Mouse (Mus musculus): Measurements from ENCODE around the gene Card9. TPM values are rescaled to one million over a fixed set of nuclear protein-coding genes. Genes with fewer than 3 reads are reported as not detected.

The Card9 gene
- polyA plus RNA-seq (2015; fragmentation: Nextera tagmentation; extraction: Ambion mirVana) = 1.1 TPM in 2 replicates

- Histone ChIP-seq H3K9me3 (replicated peaks; ENCODE audit: low read length) (no peaks in the 10 kb centered on the region), H3K27ac (no peak within 1 kb of the TSS), H3K4me3 (replicated peaks; ENCODE audit: low read depth, low read length) (no peak within 1 kb of the TSS), H3K4me2 (ENCODE audit: low read length) (no peak within 1 kb of the TSS), H3K9ac (ENCODE audit: low read depth, low read length) (no peak within 1 kb of the TSS), H3K36me3 (ENCODE audit: insufficient read depth, low read length) (peaks cover 18% of the 10 kb centered on the region; the same call in 1 of the 2 replicates), H3K27me3 (ENCODE audit: insufficient read depth, low read length) (no peaks in the 10 kb centered on the region), H3K4me1 (replicated peaks; ENCODE audit: insufficient read depth, low read length) (no peaks in the 10 kb centered on the region)
- TF ChIP-seq CTCF (IDR thresholded peaks at IDR 0.05; ENCODE audit: low read depth) = no peak
- no peak for DNase-seq (ENCODE audit: low spot score)
- no peak for ATAC-seq (replicated peaks; ENCODE audit: low FRiP score, low read depth)
- 32% methylated on average over 3 of the region's 3 CpGs for WGBS
Observed at GRCm38 (mm10) chr2:26360772-26361171, at the start of gene Card9. Gene Card9, minus strand, starts transcription at chr2:26360918.

DNA sequence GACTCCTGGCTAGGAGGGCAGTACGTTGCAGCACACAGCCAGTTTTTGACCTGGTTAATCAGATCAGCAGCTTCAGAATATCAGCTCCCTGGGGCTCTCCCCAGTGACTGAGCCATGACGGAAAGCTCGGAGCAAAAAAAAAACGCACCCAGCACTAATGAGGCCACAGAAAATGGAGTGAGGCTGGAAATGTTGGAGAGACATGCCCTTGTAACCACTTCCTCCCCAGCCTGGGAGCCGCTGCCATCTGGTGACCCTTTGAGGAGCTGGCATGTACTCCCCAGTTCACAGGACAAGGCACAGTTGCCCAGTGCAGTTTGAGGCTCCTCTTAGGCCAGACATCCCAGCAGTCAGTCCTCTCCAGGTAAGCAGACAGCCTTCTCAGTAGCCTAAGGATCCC lies 49.4 kb upstream of the Card9 start:
- H3K9ac ChIP-seq (ENCODE audit: low read depth, low read length) = no peak overlapping the region
- 71% methylated on average over 5 of the region's 5 CpGs for WGBS
- peaks cover 22% of the 10 kb centered on the region for H3K4me1 ChIP-seq (replicated peaks; ENCODE audit: insufficient read depth, low read length)
- peak overlapping the region; percentile 68; the same call in 1 of the 2 replicates for H3K27ac ChIP-seq
- DNase-seq (ENCODE audit: low spot score) = no peak
- H3K4me3 ChIP-seq (replicated peaks; ENCODE audit: low read depth, low read length) = no peak overlapping the region
- H3K4me2 ChIP-seq (ENCODE audit: low read length) = no peak overlapping the region
- H3K9me3 ChIP-seq (replicated peaks; ENCODE audit: low read length) = no peaks in the 10 kb centered on the region
- 0 out of 2 replicates have a peak, but pooled peaks have one; percentile 19 for TF ChIP-seq CTCF (IDR thresholded peaks at IDR 0.05; ENCODE audit: low read depth)
- no peak for ATAC-seq (replicated peaks; ENCODE audit: low FRiP score, low read depth)
- H3K36me3 ChIP-seq (ENCODE audit: insufficient read depth, low read length) = peaks cover 42% of the 10 kb centered on the region
- no peaks in the 10 kb centered on the region for H3K27me3 ChIP-seq (ENCODE audit: insufficient read depth, low read length)

GRCm38 (mm10) chr2:26409362-26409761 lies 48.6 kb upstream of the Card9 start:
- Histone ChIP-seq H3K4me2 (ENCODE audit: low read length) (peak overlapping the region; percentile 76; the same call in 1 of the 2 replicates), H3K9me3 (replicated peaks; ENCODE audit: low read length) (no peaks in the 10 kb centered on the region), H3K9ac (ENCODE audit: low read depth, low read length) (no peak overlapping the region), H3K4me3 (replicated peaks; ENCODE audit: low read depth, low read length) (no peak overlapping the region; the same call in 1 of the 2 replicates), H3K4me1 (replicated peaks; ENCODE audit: insufficient read depth, low read length) (peaks cover 22% of the 10 kb centered on the region), H3K27ac (no peak overlapping the region), H3K36me3 (ENCODE audit: insufficient read depth, low read length) (peaks cover 38% of the 10 kb centered on the region), H3K27me3 (ENCODE audit: insufficient read depth, low read length) (no peaks in the 10 kb centered on the region)
- TF ChIP-seq CTCF (IDR thresholded peaks at IDR 0.05; ENCODE audit: low read depth) = no peak
- ATAC-seq (replicated peaks; ENCODE audit: low FRiP score, low read depth) (no peak), DNase-seq (ENCODE audit: low spot score) (no peak)
- whole genome bisulfite sequencing = 61% methylated on average over 3 of the region's 3 CpGs

DNA sequence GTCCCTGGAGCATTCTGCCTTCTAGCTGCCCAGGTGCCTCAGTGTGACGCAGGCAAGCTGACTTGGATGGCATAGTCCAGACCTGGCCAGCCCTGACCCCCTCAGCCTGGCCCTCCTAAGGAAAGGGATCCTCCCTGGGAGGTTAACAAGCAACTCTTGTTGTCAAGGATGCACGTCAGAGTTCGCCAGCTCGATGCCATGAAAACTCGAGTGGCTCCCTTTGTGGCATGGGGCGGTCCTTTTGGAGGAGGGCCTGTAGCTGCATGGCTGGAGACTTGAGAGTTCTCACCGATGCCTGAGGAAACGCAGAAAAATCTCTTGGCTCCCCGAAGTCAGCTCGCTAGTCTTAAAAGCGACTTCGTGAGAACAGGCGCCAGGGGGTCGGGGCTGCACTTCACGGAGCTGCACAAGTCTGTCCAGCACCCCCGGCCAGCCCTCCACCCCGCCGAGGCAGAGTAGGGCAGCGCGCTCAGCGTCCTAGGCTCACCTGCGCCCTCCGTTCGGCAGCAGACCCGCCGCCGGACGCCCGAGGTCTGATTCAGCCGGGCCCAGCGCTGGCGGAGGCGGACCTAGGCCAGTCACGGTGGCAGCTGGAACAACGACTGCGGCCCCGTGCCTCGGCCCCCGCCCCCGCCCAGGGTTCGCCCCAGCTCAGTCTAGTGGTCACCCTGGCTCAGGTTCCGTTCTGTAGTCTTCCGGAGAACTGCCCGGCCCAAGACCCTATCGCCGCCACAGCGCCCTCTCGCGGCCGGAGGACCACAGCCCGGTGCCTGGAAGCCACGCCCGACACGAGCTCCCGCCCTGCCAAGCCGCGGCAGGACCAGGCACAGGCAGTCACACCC lies 48.0 kb upstream of the Card9 start, which contains the start of gene Inpp5e:
Inpp5e (minus strand) TSS at position 689 of the 842 bp plus-strand sequence.
- peaks cover 32% of the 10 kb centered on the region for H3K36me3 ChIP-seq (ENCODE audit: insufficient read depth, low read length)
- peak within 1 kb of the TSS; percentile 92 for H3K9ac ChIP-seq (ENCODE audit: low read depth, low read length)
- H3K9me3 ChIP-seq (replicated peaks; ENCODE audit: low read length) = no peaks in the 10 kb centered on the region
- 1% methylated on average over 57 of the region's 57 CpGs for WGBS
- H3K27me3 ChIP-seq (ENCODE audit: insufficient read depth, low read length) = no peaks in the 10 kb centered on the region
- peak within 1 kb of the TSS; percentile 69 for H3K4me3 ChIP-seq (replicated peaks; ENCODE audit: low read depth, low read length)
- peak within 1 kb of the TSS; percentile 85 for H3K27ac ChIP-seq
- H3K4me2 ChIP-seq (ENCODE audit: low read length) = peak within 1 kb of the TSS; percentile 76
- peak; percentile 91 for ATAC-seq (replicated peaks; ENCODE audit: low FRiP score, low read depth)
- peak; percentile 96 for DNase-seq (ENCODE audit: low spot score)
- H3K4me1 ChIP-seq (replicated peaks; ENCODE audit: insufficient read depth, low read length) = peaks cover 22% of the 10 kb centered on the region
- TF ChIP-seq CTCF (IDR thresholded peaks at IDR 0.05; ENCODE audit: low read depth) = peak; percentile 98

DNA sequence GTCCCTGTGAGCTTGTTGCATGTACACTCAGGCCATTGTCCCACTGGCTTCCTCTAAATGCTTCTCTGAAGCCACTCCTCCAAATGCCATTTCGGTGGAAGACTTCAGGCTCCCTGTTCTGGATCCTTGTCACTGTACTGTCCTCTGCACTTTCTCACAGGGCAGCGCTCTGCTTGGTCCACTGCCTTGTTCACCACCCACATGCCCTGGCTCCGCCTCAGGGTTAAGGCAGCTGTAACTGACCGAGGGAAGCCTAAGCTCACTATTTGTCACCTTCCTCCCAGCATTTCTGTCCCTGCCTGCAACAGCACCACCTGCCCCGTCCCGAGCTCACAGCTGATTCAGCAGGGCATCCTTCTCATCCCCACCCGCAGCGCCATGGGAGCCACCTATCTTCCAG lies 42.6 kb upstream of the Card9 start:
- H3K36me3 ChIP-seq (ENCODE audit: insufficient read depth, low read length) = peaks cover 31% of the 10 kb centered on the region
- H3K27me3 ChIP-seq (ENCODE audit: insufficient read depth, low read length) = no peaks in the 10 kb centered on the region
- H3K9me3 ChIP-seq (replicated peaks; ENCODE audit: low read length) = no peaks in the 10 kb centered on the region
- DNase-seq (ENCODE audit: low spot score) (peak; percentile 21), ATAC-seq (replicated peaks; ENCODE audit: low FRiP score, low read depth) (0 out of 2 replicates have a peak, but pooled peaks have one; percentile 20)
- H3K4me2 ChIP-seq (ENCODE audit: low read length) = no peak overlapping the region
- TF ChIP-seq CTCF (IDR thresholded peaks at IDR 0.05; ENCODE audit: low read depth) = no peak
- H3K27ac ChIP-seq = no peak overlapping the region
- no peak overlapping the region for H3K9ac ChIP-seq (ENCODE audit: low read depth, low read length)
- 62% methylated on average over 8 of the region's 8 CpGs for WGBS
- peaks cover 21% of the 10 kb centered on the region for H3K4me1 ChIP-seq (replicated peaks; ENCODE audit: insufficient read depth, low read length)
- no peak overlapping the region for H3K4me3 ChIP-seq (replicated peaks; ENCODE audit: low read depth, low read length)

- Histone ChIP-seq H3K27me3 (ENCODE audit: insufficient read depth, low read length) (no peaks in the 10 kb centered on the region), H3K4me2 (ENCODE audit: low read length) (no peak overlapping the region), H3K27ac (no peak overlapping the region), H3K4me1 (replicated peaks; ENCODE audit: insufficient read depth, low read length) (peaks cover 11% of the 10 kb centered on the region; the same call in 1 of the 2 replicates), H3K9ac (ENCODE audit: low read depth, low read length) (no peak overlapping the region), H3K36me3 (ENCODE audit: insufficient read depth, low read length) (peaks cover 39% of the 10 kb centered on the region), H3K9me3 (replicated peaks; ENCODE audit: low read length) (no peaks in the 10 kb centered on the region), H3K4me3 (replicated peaks; ENCODE audit: low read depth, low read length) (no peak overlapping the region)
- DNase-seq (ENCODE audit: low spot score) = no peak
- ATAC-seq (replicated peaks; ENCODE audit: low FRiP score, low read depth) = no peak
- 91% methylated on average over 1 of the region's 1 CpGs for WGBS
- no peak for TF ChIP-seq CTCF (IDR thresholded peaks at IDR 0.05; ENCODE audit: low read depth)
Observed at GRCm38 (mm10) chr2:26402265-26402664, 41.5 kb upstream of the Card9 start.
